Mouse (Mus musculus): ENCODE results near the gene Cd164.

Gene Cd164

GRCm38 (mm10) chr10:41546396-41547165 is 27.4 kb downstream of the Cd164 start:
- in situ Hi-C loops (cut with MseI, MboI): no loop called here

- in situ Hi-C loops (cut with MseI, MboI): no loop called here
These were observed 31.5 kb downstream of the Cd164 start for GRCm38 (mm10) chr10:41550711-41551110.

- in situ Hi-C loops (cut with MseI, MboI): no loop called here
These were observed 33.1 kb downstream of the Cd164 start for GRCm38 (mm10) chr10:41552319-41552718.

- in situ Hi-C loops (cut with MseI, MboI): no loop called here
These were observed 33.8 kb downstream of the Cd164 start for GRCm38 (mm10) chr10:41552847-41553589.

- in situ Hi-C loops (cut with MseI, MboI): no loop called here
These were observed 34.5 kb downstream of the Cd164 start for GRCm38 (mm10) chr10:41553711-41554110.

- in situ Hi-C loops (cut with MseI, MboI): no loop called here
These were observed 35.9 kb downstream of the Cd164 start for GRCm38 (mm10) chr10:41555081-41555480.

GRCm38 (mm10) chr10:41558401-41558800 is 39.2 kb downstream of the Cd164 start:
- in situ Hi-C loops (cut with MseI, MboI): no loop called here

GRCm38 (mm10) chr10:41561701-41562395 is 42.6 kb downstream of the Cd164 start:
- in situ Hi-C loops (cut with MseI, MboI): no loop called here

GRCm38 (mm10) chr10:41565141-41565540 is 45.9 kb downstream of the Cd164 start:
- in situ Hi-C loops (cut with MseI, MboI): no loop called here

- in situ Hi-C loops (cut with MseI, MboI): no loop called here
These were observed 49.1 kb downstream of the Cd164 start for GRCm38 (mm10) chr10:41568306-41568705.

- in situ Hi-C loops (cut with MseI, MboI): no loop called here
These were observed 51.9 kb downstream of the Cd164 start for GRCm38 (mm10) chr10:41571065-41571464.

GRCm38 (mm10) chr10:41572274-41572673 is 53.1 kb downstream of the Cd164 start:
- in situ Hi-C loops (cut with MseI, MboI): no loop called here

GRCm38 (mm10) chr10:41573190-41573589 is 54.0 kb downstream of the Cd164 start:
- in situ Hi-C loops (cut with MseI, MboI): no loop called here

GRCm38 (mm10) chr10:41575451-41576327 is 56.5 kb downstream of the Cd164 start:
- in situ Hi-C loops (cut with MseI, MboI): no loop called here

- in situ Hi-C loops (cut with MseI, MboI): no loop called here
These were observed 57.2 kb downstream of the Cd164 start for GRCm38 (mm10) chr10:41576328-41576833.

GRCm38 (mm10) chr10:41578541-41578940 is 59.3 kb downstream of the Cd164 start:
- in situ Hi-C loops (cut with MseI, MboI): no loop called here

GRCm38 (mm10) chr10:41580441-41580840 is 61.2 kb downstream of the Cd164 start:
- in situ Hi-C loops (cut with MseI, MboI): no loop called here

Data from mouse trophoblast stem cell (cell line).